Mouse (Mus musculus): ENCODE measurements around the gene Olfr105-ps. TPM values are rescaled to one million over a fixed set of nuclear protein-coding genes. Genes with fewer than 3 reads are reported as not detected.

Olfr105-ps gene
- not detected for total RNA-seq (2023)

GRCm38 (mm10) chr17:37378733-37379132, at the start of gene Olfr105-ps:
TSS of gene Olfr105-ps (plus strand) at chr17:37379033.

GRCm38 (mm10) chr17:37339598-37339997, 39.2 kb upstream of the Olfr105-ps start, which contains the start of gene Olfr103:
TSS of gene Olfr103 (minus strand) at chr17:37339698.

GRCm38 (mm10) chr17:37359282-37359681, 19.6 kb upstream of the Olfr105-ps start, which contains the start of gene Olfr104-ps:
TSS of gene Olfr104-ps (plus strand) at chr17:37359582.

GRCm38 (mm10) chr17:37390093-37390492, 11.3 kb downstream of the Olfr105-ps start, which contains the start of gene Olfr106-ps:
TSS of gene Olfr106-ps (plus strand) at chr17:37390393.

GRCm38 (mm10) chr17:37398926-37399325, 20.1 kb downstream of the Olfr105-ps start, which contains the start of gene Olfr107:
TSS of gene Olfr107 (plus strand) at chr17:37399226.

Other genes starting within 250 kb of the Olfr105-ps start
- gene Olfr93, start 217.5 kb upstream of the Olfr105-ps start, total RNA-seq (2023): not detected
- gene Ubd, start 185.1 kb upstream of the Olfr105-ps start, total RNA-seq (2023): not detected
- gene Olfr94, start 178.0 kb upstream of the Olfr105-ps start, total RNA-seq (2023): not detected
- gene Olfr95, start 165.9 kb upstream of the Olfr105-ps start, total RNA-seq (2023): not detected
- not detected for gene Olfr96, start 158.9 kb upstream of the Olfr105-ps start, total RNA-seq (2023)
- not detected for gene Olfr97, start 141.7 kb upstream of the Olfr105-ps start, total RNA-seq (2023)
- gene Olfr98, start 115.3 kb upstream of the Olfr105-ps start, total RNA-seq (2023): not detected
- 10 to 100 TPM; 49.0 to 49.1 TPM for gene H2-M3, start 108.8 kb upstream of the Olfr105-ps start, total RNA-seq (2023)
- not detected for gene Olfr99, start 95.6 kb upstream of the Olfr105-ps start, total RNA-seq (2023)
- gene Olfr101, start 74.7 kb upstream of the Olfr105-ps start, total RNA-seq (2023): not detected
- gene Olfr102, start 62.0 kb upstream of the Olfr105-ps start, total RNA-seq (2023): not detected
- not detected for gene Olfr103, start 39.3 kb upstream of the Olfr105-ps start, total RNA-seq (2023)
- gene Olfr104-ps, start 19.5 kb upstream of the Olfr105-ps start, total RNA-seq (2023): not detected
- gene Olfr106-ps, start 11.4 kb downstream of the Olfr105-ps start, total RNA-seq (2023): not detected
- gene Olfr107, start 20.2 kb downstream of the Olfr105-ps start, total RNA-seq (2023): not detected
- not detected for gene Olfr108, start 66.4 kb downstream of the Olfr105-ps start, total RNA-seq (2023)
- not detected for gene Olfr109, start 79.9 kb downstream of the Olfr105-ps start, total RNA-seq (2023)
- not detected for gene H2-M2, start 104.5 kb downstream of the Olfr105-ps start, total RNA-seq (2023)
- not detected for gene Olfr110, start 113.4 kb downstream of the Olfr105-ps start, total RNA-seq (2023)
- gene Olfr111, start 129.0 kb downstream of the Olfr105-ps start, total RNA-seq (2023): not detected
- not detected for gene Olfr112, start 190.4 kb downstream of the Olfr105-ps start, total RNA-seq (2023)
- gene Olfr113, start 198.6 kb downstream of the Olfr105-ps start, total RNA-seq (2023): not detected
- gene Olfr114, start 213.7 kb downstream of the Olfr105-ps start, total RNA-seq (2023): not detected
- gene Olfr115, start 248.1 kb downstream of the Olfr105-ps start, total RNA-seq (2023): not detected
- gene Olfr116, start 248.2 kb downstream of the Olfr105-ps start, total RNA-seq (2023): not detected

Measured in B cell, adult 67 days (primary cell).